Mouse (Mus musculus) liver, adult 2 months (tissue): ENCODE measurements at regions not wholly inside any gene's neighbourhood (a gene's known extent, or its start where the extent isn't known, plus 50 kb on each side); places are given as distances from the start of the nearest gene placed in this dataset.

Source experiments
- CTCF ChIP-seq: fragments of 200-500 bp; IDR thresholded peaks from 2 replicates; pipeline ENCODE4 v1.5.1; 2011; ENCODE audit warnings: low read depth, low read length, control low read depth
- POLR2A ChIP-seq: fragments of 200-500 bp; IDR thresholded peaks from 2 replicates; pipeline ENCODE4 v1.6.1; 2011; ENCODE audit warnings: low read length, control low read depth; ENCODE audit not compliant: insufficient read depth; ENCODE audit errors: extremely low read depth

GRCm38 (mm10) chr3:33956625-33957023 lies 63.1 kb upstream of the Fxr1 start:
- TF ChIP-seq CTCF, result no peak
- TF ChIP-seq POLR2A, result no peak
